8 mouse cellular contexts compared by ENCODE assay signal in the genomic region with DNA sequence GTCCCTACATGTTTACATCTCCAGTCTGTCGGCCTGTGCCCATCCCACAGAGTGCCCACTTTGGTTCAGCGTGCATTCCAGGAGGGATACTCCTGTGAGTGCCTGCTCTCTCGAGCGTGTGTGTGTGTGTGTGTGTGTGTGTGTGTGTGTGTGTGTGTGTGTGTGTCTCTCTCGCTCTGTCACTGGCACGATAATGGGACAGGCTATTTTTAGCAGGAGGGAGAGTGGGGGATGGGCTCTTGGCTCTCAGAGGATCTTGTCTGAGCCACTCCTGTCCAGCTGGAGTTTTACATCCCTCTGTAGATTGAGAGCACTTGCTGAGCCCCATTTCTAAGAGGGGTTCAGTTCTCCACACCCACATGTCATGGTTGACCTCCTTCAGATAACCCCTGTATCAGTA. TPM values are rescaled to one million over a fixed set of nuclear protein-coding genes. Genes with fewer than 3 reads are reported as not detected.
DNase-seq lines count a peak whose midpoint lies in the region; ATAC-seq and TF ChIP-seq lines count a peak whose summit lies in the region.

No protein-coding gene starts in this region.

- peak overlapping the region; percentile 92 for H3K27ac ChIP-seq in heart, postnatal 0 days (ENCODE audit: low read depth)
- no peak overlapping the region for H3K27ac ChIP-seq in limb, embryonic 15.5 days

- peak overlapping the region; percentile 45 for H3K9ac ChIP-seq in heart, postnatal 0 days (replicated peaks; ENCODE audit: low read depth, low read length)
- peak overlapping the region; percentile 17; the same call in 1 of the 2 replicates for H3K9ac ChIP-seq in limb, embryonic 15.5 days

- peak; percentile 73 for DNase-seq in adrenal gland, postnatal 14 days
- DNase-seq in adrenal gland, adult (ENCODE audit: inconsistent age in 2 of 2, low spot score in 1 of 2): no peak
- peak; percentile 40 to 52 for DNase-seq in right cerebral cortex, adult 2 months (ENCODE audit: low spot score in 2 of 2)
- DNase-seq in right cerebral cortex, adult 18-20 months: no peak
- peak; percentile 88 for DNase-seq in heart, postnatal 0 days (ENCODE audit: low spot score)
- no peak for DNase-seq in spleen, adult 18-20 months
- no peak for DNase-seq in B cell, adult 2 months

- 12% methylated on average over 6 of the region's 6 CpGs for WGBS in heart, postnatal 0 days
- 30% methylated on average over 6 of the region's 6 CpGs for WGBS in limb, embryonic 15.5 days

- peaks cover 77% of the 10 kb centered on the region for H3K36me3 ChIP-seq in heart, postnatal 0 days (replicated peaks; ENCODE audit: control insufficient read depth, insufficient read depth, low read length)
- H3K36me3 ChIP-seq in limb, embryonic 15.5 days: peaks cover 91% of the 10 kb centered on the region

- peaks cover 16% of the 10 kb centered on the region for H3K4me1 ChIP-seq in heart, postnatal 0 days (ENCODE audit: control insufficient read depth, insufficient read depth)
- peaks cover 30% of the 10 kb centered on the region for H3K4me1 ChIP-seq in limb, embryonic 15.5 days

- H3K27me3 ChIP-seq in heart, postnatal 0 days (ENCODE audit: control insufficient read depth, insufficient read depth, low read length): no peaks in the 10 kb centered on the region
- H3K27me3 ChIP-seq in limb, embryonic 15.5 days: no peaks in the 10 kb centered on the region

- H3K4me2 ChIP-seq in heart, postnatal 0 days (ENCODE audit: low read depth, low read length): peak overlapping the region; percentile 57
- H3K4me2 ChIP-seq in limb, embryonic 15.5 days: no peak overlapping the region

- ATAC-seq in heart, postnatal 0 days (ENCODE audit: insufficient read depth, low read depth): peak; percentile 90
- no peak for ATAC-seq in limb, embryonic 15.5 days (ENCODE audit: insufficient number of reproducible peaks, low FRiP score, low TSS enrichment, low read depth)

- H3K4me3 ChIP-seq in heart, postnatal 0 days (ENCODE audit: low read depth, low read length): peak overlapping the region; percentile 21; the same call in 1 of the 2 replicates
- H3K4me3 ChIP-seq in limb, embryonic 15.5 days: no peak overlapping the region

- no peak for TF ChIP-seq CTCF in heart, postnatal 0 days (IDR thresholded peaks at IDR 0.05; ENCODE audit: low read depth)

- peak; percentile 89 for TF ChIP-seq EP300 in heart, postnatal 0 days (IDR thresholded peaks at IDR 0.05; ENCODE audit: low read depth)

- no peaks in the 10 kb centered on the region for H3K9me3 ChIP-seq in heart, postnatal 0 days (replicated peaks; ENCODE audit: control insufficient read depth, low read length)
- H3K9me3 ChIP-seq in limb, embryonic 15.5 days: no peaks in the 10 kb centered on the region

RNA-seq across cellular contexts. Expression of a gene that starts 6.6 kb away (rescaled TPM):
- total RNA-seq in adrenal gland, postnatal 14 days (2021): 37.0 and 45.2 TPM in 2 replicates
- 45.2 and 46.1 TPM in 2 replicates for total RNA-seq in heart, postnatal 0 days (2014; rRNA removed; ENCODE audit: low replicate concordance)
- polyA plus RNA-seq in heart, postnatal 0 days (2015; fragmentation: Nextera tagmentation; extraction: Ambion mirVana): 1.6 and 1.7 TPM in 2 replicates
- 2.4 and 2.6 TPM in 2 replicates for polyA plus RNA-seq in limb, embryonic 15.5 days (2015; fragmentation: Nextera tagmentation; extraction: Ambion mirVana)

RNA-seq across cellular contexts. Expression of a gene that starts 15.8 kb away (rescaled TPM):
- total RNA-seq in adrenal gland, postnatal 14 days (2021): 277 and 297 TPM in 2 replicates
- 46.1 and 50.8 TPM in 2 replicates for total RNA-seq in heart, postnatal 0 days (2014; rRNA removed; ENCODE audit: low replicate concordance)
- 125 and 135 TPM in 2 replicates for polyA plus RNA-seq in heart, postnatal 0 days (2015; fragmentation: Nextera tagmentation; extraction: Ambion mirVana)
- polyA plus RNA-seq in limb, embryonic 15.5 days (2015; fragmentation: Nextera tagmentation; extraction: Ambion mirVana): 13.5 and 18.6 TPM in 2 replicates

RNA-seq across cellular contexts. Expression of a gene that starts 30.5 kb away (rescaled TPM):
- 28.1 and 32.6 TPM in 2 replicates for total RNA-seq in adrenal gland, postnatal 14 days (2021)
- total RNA-seq in heart, postnatal 0 days (2014; rRNA removed; ENCODE audit: low replicate concordance): 1.1 and 3.6 TPM in 2 replicates
- 6.0 and 7.1 TPM in 2 replicates for polyA plus RNA-seq in heart, postnatal 0 days (2015; fragmentation: Nextera tagmentation; extraction: Ambion mirVana)
- polyA plus RNA-seq in limb, embryonic 15.5 days (2015; fragmentation: Nextera tagmentation; extraction: Ambion mirVana): 13.1 and 14.7 TPM in 2 replicates

RNA-seq across cellular contexts. Expression of a gene that starts 33.4 kb away (rescaled TPM):
- 216 and 225 TPM in 2 replicates for total RNA-seq in adrenal gland, postnatal 14 days (2021)
- total RNA-seq in heart, postnatal 0 days (2014; rRNA removed; ENCODE audit: low replicate concordance): 486 and 592 TPM in 2 replicates
- 495 and 503 TPM in 2 replicates for polyA plus RNA-seq in heart, postnatal 0 days (2015; fragmentation: Nextera tagmentation; extraction: Ambion mirVana)
- polyA plus RNA-seq in limb, embryonic 15.5 days (2015; fragmentation: Nextera tagmentation; extraction: Ambion mirVana): 413 and 414 TPM in 2 replicates

RNA-seq across cellular contexts. Expression of a gene that starts 40.3 kb away (rescaled TPM):
- 6.3 and 6.4 TPM in 2 replicates for total RNA-seq in adrenal gland, postnatal 14 days (2021)
- total RNA-seq in heart, postnatal 0 days (2014; rRNA removed; ENCODE audit: low replicate concordance): 3.6 and 6.0 TPM in 2 replicates
- polyA plus RNA-seq in heart, postnatal 0 days (2015; fragmentation: Nextera tagmentation; extraction: Ambion mirVana): 0.15 and 0.32 TPM in 2 replicates
- 1.9 and 3.2 TPM in 2 replicates for polyA plus RNA-seq in limb, embryonic 15.5 days (2015; fragmentation: Nextera tagmentation; extraction: Ambion mirVana)

Comparison
In these comparisons a context has a peak if more than half of its experiments do, and no peak if none do; other contexts are left out.
1. DNase-seq: peak in adrenal gland, postnatal 14 days (single experiment), right cerebral cortex, adult 2 months (2 of 2) and heart, postnatal 0 days (single experiment); none in adrenal gland, adult (0 of 2), right cerebral cortex, adult 18-20 months (single experiment), spleen, adult 18-20 months (0 of 2) and B cell, adult 2 months (0 of 2).